Mouse (Mus musculus) frontal cortex, adult 2 months (tissue): ENCODE data around the gene Lhx9. TPM values are rescaled to one million over a fixed set of nuclear protein-coding genes. Genes with fewer than 3 reads are reported as not detected.

ENCODE experiments used
- DNase-seq, 2 experiments: peaks; one replicate each; pipeline ENCODE4 v3.0.0; 2022; ENCODE audit warnings: low spot score in 1 of 2; ENCODE audit errors: extremely low spot score in 1 of 2
- polyA plus RNA-seq: library from polyadenylated mRNA; depleted of rRNA; stranded (reverse); fragments of >200 nt; gene quantifications from 2 replicates; pipeline ENCODE4 v1.2.3, GENCODE M21; 2012; rRNA removed

Lhx9 gene
- 0.25 and 0.46 TPM in 2 replicates for polyA plus RNA-seq

GRCm38 (mm10) chr1:138848511-138849109 is at the start of gene Lhx9:
TSS of gene Lhx9 (minus strand) at chr1:138848577.
- DNase-seq, result no peak

- DNase-seq, result no peak
Measured at GRCm38 (mm10) chr1:138896088-138896487, 47.7 kb upstream of the Lhx9 start.

- DNase-seq, result no peak
Measured at GRCm38 (mm10) chr1:138877470-138878254, 29.3 kb upstream of the Lhx9 start.

- peak in 1 of 2 experiments; percentile 26 for DNase-seq
Measured at GRCm38 (mm10) chr1:138876371-138877045, 28.1 kb upstream of the Lhx9 start.

GRCm38 (mm10) chr1:138856101-138856950 is 7.9 kb upstream of the Lhx9 start, which contains the start of gene 2310009B15Rik:
TSS of gene 2310009B15Rik (minus strand) at chr1:138856852.
- DNase-seq, result peak in 1 of 2 experiments; percentile 76

- DNase-seq, result no peak
Measured at GRCm38 (mm10) chr1:138850823-138851222, 2.4 kb upstream of the Lhx9 start.

- no peak for DNase-seq
Measured at GRCm38 (mm10) chr1:138850161-138850539, 1.8 kb upstream of the Lhx9 start.

- DNase-seq, result no peak
Measured at GRCm38 (mm10) chr1:138849531-138850160, 1.3 kb upstream of the Lhx9 start.

GRCm38 (mm10) chr1:138848026-138848425 is 351 bp downstream of the Lhx9 start:
- DNase-seq, result no peak

GRCm38 (mm10) chr1:138847146-138847545 is 1.2 kb downstream of the Lhx9 start:
- no peak for DNase-seq

GRCm38 (mm10) chr1:138846581-138846980 is 1.8 kb downstream of the Lhx9 start:
- DNase-seq, result no peak

- no peak for DNase-seq
Measured at GRCm38 (mm10) chr1:138846131-138846530, 2.2 kb downstream of the Lhx9 start.

GRCm38 (mm10) chr1:138845481-138845880 is 2.9 kb downstream of the Lhx9 start:
- DNase-seq, result no peak

- DNase-seq, result no peak
Measured at GRCm38 (mm10) chr1:138844166-138844565, 4.2 kb downstream of the Lhx9 start.

- no peak for DNase-seq
Measured at GRCm38 (mm10) chr1:138843361-138844091, 4.9 kb downstream of the Lhx9 start.

GRCm38 (mm10) chr1:138842756-138843155 is 5.6 kb downstream of the Lhx9 start:
- DNase-seq, result no peak

GRCm38 (mm10) chr1:138842315-138842714 is 6.1 kb downstream of the Lhx9 start:
- DNase-seq, result no peak

GRCm38 (mm10) chr1:138841306-138842095 is 6.9 kb downstream of the Lhx9 start:
- DNase-seq, result no peak
